Mouse (Mus musculus) lung, postnatal 0 days (tissue): ENCODE measurements around the gene Mycbp. TPM values are rescaled to one million over a fixed set of nuclear protein-coding genes. Genes with fewer than 3 reads are reported as not detected.

Source experiments
- ATAC-seq: fragments of 200-750 bp; cut with Nextera tagmentation; 2 replicates; pipeline ENCODE4 v1.8.0; 2017; ENCODE audit warnings: moderate library complexity
- DNase-seq: peaks from one replicate; pipeline ENCODE4 v3.0.0-alpha.2; 2016; ENCODE audit warnings: low spot score
- H3K27ac ChIP-seq: fragments of 300-500 bp; sonication (generic); 2 replicates; pipeline ENCODE4 v1.5.1; 2014; ENCODE audit warnings: antibody characterized with exemption, mild to moderate bottlenecking, low read length, mixed read lengths
- H3K27me3 ChIP-seq: fragments of 300-500 bp; sonication (generic); replicated peaks from 2 replicates; pipeline ENCODE4 v1.6.1; 2014; ENCODE audit warnings: low read length, mixed read lengths; ENCODE audit not compliant: insufficient read depth
- H3K36me3 ChIP-seq: fragments of 300-500 bp; sonication (generic); 2 replicates; pipeline ENCODE4 v1.6.1; 2014; ENCODE audit warnings: low read length, mixed read lengths; ENCODE audit not compliant: insufficient read depth
- H3K4me1 ChIP-seq: fragments of 300-500 bp; sonication (generic); 2 replicates; pipeline ENCODE4 v1.6.1; 2014; ENCODE audit warnings: antibody characterized with exemption, low read depth, low read length, mixed read lengths; ENCODE audit not compliant: insufficient read depth
- H3K4me2 ChIP-seq: fragments of 300-500 bp; sonication (generic); replicated peaks from 2 replicates; pipeline ENCODE4 v1.6.1; 2014; ENCODE audit warnings: low read depth, mild to moderate bottlenecking, low read length, moderate library complexity, mixed read lengths
- H3K4me3 ChIP-seq: fragments of 300-500 bp; sonication (generic); 2 replicates; pipeline ENCODE4 v1.5.1; 2014; ENCODE audit warnings: low read depth, low read length
- H3K9ac ChIP-seq: fragments of 300-500 bp; sonication (generic); replicated peaks from 2 replicates; pipeline ENCODE4 v1.6.1; 2014; ENCODE audit warnings: low read depth, mild to moderate bottlenecking
- H3K9me3 ChIP-seq: fragments of 300-500 bp; sonication (generic); 2 replicates; pipeline ENCODE4 v1.6.1; 2016; ENCODE audit warnings: low read length, mixed read lengths
- CTCF ChIP-seq: IDR thresholded peaks from 2 replicates; pipeline ENCODE4 v1.5.1; 2016; ENCODE audit warnings: antibody characterized with exemption, mild to moderate bottlenecking
- EP300 ChIP-seq: IDR thresholded peaks from 2 replicates; pipeline ENCODE4 v1.6.1; 2016; ENCODE audit warnings: antibody characterized with exemption, mild to moderate bottlenecking, control low read depth
- WGBS: fragments of 180-500 bp; shearing (Covaris S2); extraction: QIAGEN DNeasy Blood & Tissue Kit; methylation state at CpG from one replicate; pipeline ENCODE4 v1.1.7; 2014; 5-methylcytosine and 5-hydroxymethylcytosine counted together
- polyA plus RNA-seq: library from polyadenylated mRNA; unstranded; fragments of >200 nt; fragmentation: Nextera tagmentation; extraction: Ambion mirVana; gene quantifications from 2 replicates; pipeline ENCODE4 v1.2.1, GENCODE M21; 2015

Mycbp gene
- polyA plus RNA-seq, 1 experiment from 2014 or later, result 73.0 TPM

DNA sequence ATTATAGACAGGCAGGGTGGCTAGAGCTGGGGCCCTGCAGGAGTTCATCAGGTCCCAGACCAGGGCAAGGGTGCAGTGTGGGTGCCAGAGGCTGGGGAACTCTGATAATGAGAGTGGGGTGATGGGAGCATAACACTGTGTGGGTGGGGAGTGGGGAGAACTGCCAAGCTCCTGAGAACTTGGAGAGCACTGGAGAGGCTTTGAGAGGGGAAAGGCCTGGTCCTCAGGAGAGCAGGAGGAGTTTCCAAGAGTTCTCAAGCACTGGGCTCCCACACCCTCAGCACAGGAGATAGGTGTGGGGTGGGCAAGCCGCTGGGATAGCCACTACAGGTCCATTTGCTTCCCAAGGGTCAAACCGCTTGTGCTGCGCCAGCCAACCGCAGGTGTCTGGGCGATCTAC lies 10.9 kb upstream of the Mycbp start:
- Histone ChIP-seq H3K36me3 (no peaks in the 10 kb centered on the region), H3K9ac (no peak overlapping the region), H3K27me3 (no peaks in the 10 kb centered on the region), H3K9me3 (no peaks in the 10 kb centered on the region), H3K4me2 (no peak overlapping the region; the same call in 1 of the 2 replicates), H3K27ac (no peak overlapping the region), H3K4me1 (peaks cover 5% of the 10 kb centered on the region; the same call in 1 of the 2 replicates), H3K4me3 (no peak overlapping the region)
- peak; percentile 87 for DNase-seq
- WGBS, result 61% methylated on average over 5 of the region's 5 CpGs
- TF ChIP-seq CTCF (no peak), EP300 (peak; percentile 81)
- peak; percentile 97 for ATAC-seq

- Histone ChIP-seq H3K9me3 (no peaks in the 10 kb centered on the region), H3K4me2 (no peak overlapping the region; the same call in 1 of the 2 replicates), H3K27me3 (no peaks in the 10 kb centered on the region), H3K4me1 (peaks cover 5% of the 10 kb centered on the region; the same call in 1 of the 2 replicates), H3K27ac (no peak overlapping the region), H3K4me3 (no peak overlapping the region), H3K9ac (no peak overlapping the region), H3K36me3 (no peaks in the 10 kb centered on the region)
- ATAC-seq (peak; percentile 53), DNase-seq (peak; percentile 63)
- TF ChIP-seq EP300, result no peak
- TF ChIP-seq CTCF, result no peak
- 49% methylated on average over 4 of the region's 4 CpGs for WGBS
Measured at GRCm38 (mm10) chr4:123894295-123894694, 10.3 kb upstream of the Mycbp start.

GRCm38 (mm10) chr4:123898696-123899095 lies 5.9 kb upstream of the Mycbp start:
- DNase-seq (peak; percentile 69), ATAC-seq (no peak)
- 9% methylated on average over 5 of the region's 5 CpGs for WGBS
- Histone ChIP-seq H3K9me3 (no peaks in the 10 kb centered on the region), H3K27me3 (no peaks in the 10 kb centered on the region), H3K4me2 (no peak overlapping the region), H3K27ac (no peak overlapping the region), H3K36me3 (no peaks in the 10 kb centered on the region), H3K4me1 (peaks cover 5% of the 10 kb centered on the region; the same call in 1 of the 2 replicates), H3K9ac (no peak overlapping the region), H3K4me3 (no peak overlapping the region)
- peak; percentile 85 for TF ChIP-seq CTCF
- TF ChIP-seq EP300, result no peak

DNA sequence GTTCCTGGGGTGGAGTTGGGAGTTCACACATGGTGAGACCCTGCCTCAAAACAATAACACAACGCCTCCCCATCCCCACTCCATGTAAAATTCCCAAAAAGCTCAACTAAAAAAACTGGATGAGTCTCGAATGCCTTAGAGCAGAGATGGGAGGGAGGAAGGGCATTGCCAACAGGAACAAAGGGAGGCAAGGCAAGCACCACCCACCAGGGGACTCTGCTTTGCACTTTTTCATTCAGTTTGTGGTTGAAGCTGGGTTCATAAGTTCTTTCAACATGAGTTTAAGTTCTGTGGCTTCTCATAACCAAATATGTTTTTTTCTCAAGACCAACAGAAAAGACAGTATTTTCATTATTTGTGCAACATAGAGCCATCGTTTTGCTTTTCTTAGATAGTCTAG lies 1.2 kb upstream of the Mycbp start:
- TF ChIP-seq CTCF, result peak; percentile 14; the same call in 1 of the 2 replicates
- no peak for TF ChIP-seq EP300
- Histone ChIP-seq H3K9ac (no peak overlapping the region), H3K36me3 (no peaks in the 10 kb centered on the region), H3K27me3 (no peaks in the 10 kb centered on the region), H3K4me1 (peaks cover 7% of the 10 kb centered on the region), H3K9me3 (no peaks in the 10 kb centered on the region), H3K4me2 (no peak overlapping the region), H3K27ac (no peak overlapping the region), H3K4me3 (no peak overlapping the region)
- WGBS, result 76% methylated on average over 3 of the region's 3 CpGs
- ATAC-seq (no peak), DNase-seq (no peak)

GRCm38 (mm10) chr4:123905126-123905668 lies 565 bp downstream of the Mycbp start:
- no peaks in the 10 kb centered on the region; the same call in 1 of the 2 replicates for H3K36me3 ChIP-seq

DNA sequence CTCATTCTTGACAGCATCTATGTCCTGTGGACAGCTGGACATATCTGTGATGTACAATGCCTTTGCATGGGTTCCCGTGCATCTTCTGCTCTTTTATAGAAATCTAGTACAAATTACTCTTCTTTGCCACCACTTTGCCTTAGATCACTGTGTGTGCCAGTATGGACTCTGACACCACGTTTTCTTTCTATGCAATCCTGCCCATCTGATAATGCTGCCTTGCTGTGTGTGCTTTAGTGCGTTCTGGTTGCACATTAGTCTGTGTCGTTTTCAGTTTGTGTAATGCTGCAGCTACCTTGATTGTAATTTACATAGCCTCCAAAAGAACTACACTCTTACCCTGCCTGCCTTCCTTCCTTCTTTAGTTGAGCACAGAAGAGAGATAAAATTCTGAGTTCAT lies 6.9 kb downstream of the Mycbp start:
- TF ChIP-seq CTCF (no peak), EP300 (no peak)
- no peaks in the 10 kb centered on the region for H3K27me3 ChIP-seq
- H3K36me3 ChIP-seq, result no peaks in the 10 kb centered on the region; the same call in 1 of the 2 replicates
- no peak overlapping the region for H3K9ac ChIP-seq
- ATAC-seq (no peak), DNase-seq (no peak)
- no peak overlapping the region for H3K4me2 ChIP-seq
- no peak overlapping the region for H3K27ac ChIP-seq
- H3K4me1 ChIP-seq, result 0 out of 2 replicates have a peak, but pooled peaks cover under 1% of the 10 kb centered on the region
- 83% methylated on average over 4 of the region's 4 CpGs for WGBS
- no peak overlapping the region for H3K4me3 ChIP-seq
- no peaks in the 10 kb centered on the region for H3K9me3 ChIP-seq

More at GRCm38 (mm10) chr4:123905126-123905668, 565 bp downstream of the Mycbp start:
- ATAC-seq (no peak), DNase-seq (no peak)
- Histone ChIP-seq H3K4me2 (peak overlapping the region; percentile 87), H3K4me1 (peaks cover 7% of the 10 kb centered on the region), H3K9ac (peak overlapping the region; percentile 51), H3K9me3 (no peaks in the 10 kb centered on the region), H3K27ac (peak overlapping the region; percentile 81), H3K27me3 (no peaks in the 10 kb centered on the region), H3K4me3 (peak overlapping the region; percentile 72)
- WGBS, result 6% methylated on average over 44 of the region's 53 CpGs
- TF ChIP-seq CTCF (no peak), EP300 (no peak)
